In the genomic region with DNA sequence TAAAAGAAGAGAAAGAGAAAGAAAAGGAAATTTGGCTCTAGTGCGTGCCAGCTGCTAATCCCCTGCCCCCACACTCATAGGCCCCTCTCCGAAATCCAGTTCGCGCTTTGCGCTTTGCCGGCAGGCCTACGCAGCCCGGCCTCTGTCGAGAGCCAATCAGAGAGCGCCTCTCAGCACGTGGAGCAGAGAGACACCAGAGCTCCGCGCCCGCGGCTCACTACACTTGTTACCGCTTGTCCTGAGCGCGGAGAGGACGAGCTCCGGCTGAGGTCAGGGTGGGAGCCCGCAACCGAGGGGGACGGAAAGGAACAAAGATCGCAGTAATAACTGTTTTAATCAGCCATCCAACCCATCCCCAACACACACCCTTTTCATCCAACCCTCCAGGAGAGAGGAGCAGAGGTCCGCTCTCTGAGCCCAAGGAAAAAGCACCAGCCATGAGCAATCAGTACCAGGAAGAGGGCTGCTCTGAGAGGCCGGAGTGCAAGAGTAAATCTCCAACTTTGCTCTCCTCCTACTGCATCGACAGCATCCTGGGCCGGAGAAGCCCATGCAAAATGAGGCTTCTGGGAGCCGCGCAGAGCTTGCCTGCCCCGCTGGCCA, we compare ENCODE assay signal across 8 mouse cellular contexts. TPM values are rescaled to one million over a fixed set of nuclear protein-coding genes. Genes with fewer than 3 reads are reported as not detected.
DNase-seq lines count a peak whose midpoint lies in the region; ATAC-seq and TF ChIP-seq lines count a peak whose summit lies in the region.

A gene (plus strand): TSS at position 155 of the 603 bp plus-strand sequence.

- WGBS in intestine, embryonic 14.5 days, result 17% methylated on average over 28 of the region's 31 CpGs
- WGBS in midbrain, embryonic 10.5 days, result 16% methylated on average over 31 of the region's 31 CpGs
- 17% methylated on average over 31 of the region's 31 CpGs for WGBS in stomach, embryonic 15.5 days

- peaks cover 98% of the 10 kb centered on the region for H3K27me3 ChIP-seq in intestine, embryonic 14.5 days (replicated peaks; ENCODE audit: control insufficient read depth, insufficient read depth, low read length)
- peaks cover 98% of the 10 kb centered on the region for H3K27me3 ChIP-seq in midbrain, embryonic 10.5 days (ENCODE audit: low read depth, poor library complexity, severe bottlenecking)
- H3K27me3 ChIP-seq in stomach, embryonic 15.5 days (replicated peaks), result peaks cover 72% of the 10 kb centered on the region

- peak within 1 kb of the TSS; percentile 35 to 37; a peak in 2 of 4 replicates for H3K4me3 ChIP-seq in ES-E14 (ENCODE audit: insufficient read depth in 1 of 2, low read depth in 1 of 2, low read length in 2 of 2, poor library complexity in 1 of 2, severe bottlenecking in 1 of 2)
- peak within 1 kb of the TSS; percentile 31 for H3K4me3 ChIP-seq in bone marrow macrophage, adult 2 months (ENCODE audit: insufficient read depth, low read length)
- no peak within 1 kb of the TSS; the same call in 1 of the 2 replicates for H3K4me3 ChIP-seq in intestine, embryonic 14.5 days (ENCODE audit: low read depth, low read length)
- H3K4me3 ChIP-seq in midbrain, embryonic 10.5 days, result peak within 1 kb of the TSS; percentile 54
- no peak within 1 kb of the TSS for H3K4me3 ChIP-seq in stomach, embryonic 15.5 days (replicated peaks)

- no peaks in the 10 kb centered on the region for H3K36me3 ChIP-seq in ES-E14 (ENCODE audit: control insufficient read depth, insufficient read depth, low read length, poor library complexity, severe bottlenecking)
- H3K36me3 ChIP-seq in intestine, embryonic 14.5 days (ENCODE audit: control insufficient read depth, insufficient read depth, low read length), result no peaks in the 10 kb centered on the region
- H3K36me3 ChIP-seq in midbrain, embryonic 10.5 days, result no peaks in the 10 kb centered on the region
- no peaks in the 10 kb centered on the region for H3K36me3 ChIP-seq in stomach, embryonic 15.5 days

- DNase-seq in ES-E14 (ENCODE audit: low read depth, low spot score), result no peak
- DNase-seq in frontal cortex, postnatal 10 days (ENCODE audit: low spot score in 2 of 2), result peak; percentile 70 to 73
- DNase-seq in intestine, embryonic 14.5 days (ENCODE audit: low spot score), result peak; percentile 76
- peak; percentile 46 for DNase-seq in left cerebral cortex, postnatal 36 days (ENCODE audit: low spot score in 2 of 2)
- peak; percentile 84 for DNase-seq in midbrain, embryonic 10.5 days (ENCODE audit: low spot score)
- DNase-seq in cerebellum, postnatal 36 days, result no peak

- H3K4me1 ChIP-seq in ES-E14 (ENCODE audit: control insufficient read depth in 2 of 2, insufficient read depth in 2 of 2, low read length in 2 of 2, poor library complexity in 1 of 2), result no peaks in the 10 kb centered on the region
- H3K4me1 ChIP-seq in bone marrow macrophage, adult 2 months (ENCODE audit: control insufficient read depth, insufficient read depth, low read length), result no peaks in the 10 kb centered on the region
- no peaks in the 10 kb centered on the region for H3K4me1 ChIP-seq in intestine, embryonic 14.5 days (replicated peaks; ENCODE audit: control insufficient read depth, insufficient read depth, low read length)
- H3K4me1 ChIP-seq in midbrain, embryonic 10.5 days, result peaks cover 21% of the 10 kb centered on the region
- peaks cover 8% of the 10 kb centered on the region for H3K4me1 ChIP-seq in stomach, embryonic 15.5 days

- TF ChIP-seq CTCF in bone marrow macrophage, adult 2 months (IDR thresholded peaks at IDR 0.05; ENCODE audit: low read depth, low read length), result no peak

- ATAC-seq in intestine, embryonic 14.5 days (replicated peaks; ENCODE audit: low FRiP score, low TSS enrichment, low read depth), result peak; percentile 86
- peak; percentile 89 for ATAC-seq in stomach, embryonic 15.5 days (ENCODE audit: insufficient read depth, low FRiP score, low read depth)

- in situ Hi-C loops in ES-E14 (cut with MboI; ENCODE audit: low sequenced_read_pairs in 2 of 2, unreplicated experiment in 2 of 2), result no loop called here

- no peak within 1 kb of the TSS for H3K4me2 ChIP-seq in intestine, embryonic 14.5 days (ENCODE audit: low read length)
- H3K4me2 ChIP-seq in stomach, embryonic 15.5 days, result peak within 1 kb of the TSS; percentile 16; the same call in 1 of the 2 replicates

- H3K27ac ChIP-seq in ES-E14 (ENCODE audit: insufficient read depth, low read depth, low read length, poor library complexity, severe bottlenecking), result no peak within 1 kb of the TSS
- H3K27ac ChIP-seq in bone marrow macrophage, adult 2 months (ENCODE audit: insufficient read depth, low read depth, low read length), result no peak within 1 kb of the TSS
- H3K27ac ChIP-seq in intestine, embryonic 14.5 days (ENCODE audit: low read depth), result no peak within 1 kb of the TSS
- H3K27ac ChIP-seq in midbrain, embryonic 10.5 days (replicated peaks), result 0 out of 2 replicates have a peak within 1 kb of the TSS, but pooled peaks have one; percentile 23
- H3K27ac ChIP-seq in stomach, embryonic 15.5 days, result no peak within 1 kb of the TSS

- no peak for TF ChIP-seq POLR2A in bone marrow macrophage, adult 2 months (IDR thresholded peaks at IDR 0.05; ENCODE audit: borderline replicate concordance, low read depth, low read length)

- H3K9ac ChIP-seq in ES-E14 (ENCODE audit: insufficient read depth, low read depth, low read length, poor library complexity, severe bottlenecking), result no peak within 1 kb of the TSS
- H3K9ac ChIP-seq in intestine, embryonic 14.5 days (ENCODE audit: low read length), result no peak within 1 kb of the TSS
- no peak within 1 kb of the TSS for H3K9ac ChIP-seq in stomach, embryonic 15.5 days

- intact Hi-C loops in left cerebral cortex, postnatal 36 days (cut with DNase I), result loop anchor here (5.0 to 10.0 kb wide), 4 partner anchors 148 to 268 kb away; no protein-coding TSS in a partner anchor

- H3K9me3 ChIP-seq in ES-E14 (ENCODE audit: control insufficient read depth, insufficient read depth, low read depth, low read length), result no peaks in the 10 kb centered on the region
- H3K9me3 ChIP-seq in intestine, embryonic 14.5 days (ENCODE audit: control insufficient read depth, low read length), result no peaks in the 10 kb centered on the region
- H3K9me3 ChIP-seq in midbrain, embryonic 10.5 days (replicated peaks), result no peaks in the 10 kb centered on the region
- H3K9me3 ChIP-seq in stomach, embryonic 15.5 days, result no peaks in the 10 kb centered on the region

TF ChIP-seq in ES-E14, 5 proteins besides CTCF, POLR2A, EP300 and RAD21:
- 0 out of 2 replicates have a peak, but pooled peaks have one; percentile 18 for TF ChIP-seq CHD2 (IDR thresholded peaks at IDR 0.05; ENCODE audit: low read depth, low read length)
- no peak for TF ChIP-seq ZC3H11A (IDR thresholded peaks at IDR 0.05; ENCODE audit: borderline replicate concordance, low read depth, low read length)
- TF ChIP-seq ZNF384 (IDR thresholded peaks at IDR 0.05; ENCODE audit: low read depth, low read length), result no peak
- no peak for TF ChIP-seq MAFK (IDR thresholded peaks at IDR 0.05; ENCODE audit: insufficient read depth, low read depth, low read length)
- no peak for TF ChIP-seq HCFC1 (IDR thresholded peaks at IDR 0.05; ENCODE audit: borderline replicate concordance, insufficient read depth, low read length)

RNA-seq across cellular contexts. Expression of the gene that starts here (rescaled TPM):
- 0.09 TPM in 1 of 2 replicates, not detected in the other for total RNA-seq in ES-E14 (2012; rRNA removed)
- polyA plus RNA-seq in bone marrow macrophage, adult 2 months (2012; ENCODE audit: insufficient read depth, insufficient read length, missing spikeins), result not detected in 2 replicates
- 0.46 TPM in 1 of 2 replicates, not detected in the other for polyA plus RNA-seq in intestine, embryonic 14.5 days (2014; fragmentation: Nextera tagmentation; extraction: Ambion mirVana)
- 10 to 100 TPM; 20.1 to 21.5 TPM for total RNA-seq in left cerebral cortex, postnatal 36 days (2021)
- 7.6 and 9.8 TPM in 2 replicates for polyA plus RNA-seq in midbrain, embryonic 10.5 days (2016; fragmentation: Nextera tagmentation; extraction: Ambion mirVana)
- polyA plus RNA-seq in stomach, embryonic 15.5 days (2015; fragmentation: Nextera tagmentation; extraction: Ambion mirVana), result 0.49 and 0.66 TPM in 2 replicates

Comparison
In these comparisons a context has a peak if more than half of its experiments do, and no peak if none do; other contexts are left out.
1. RNA of the gene that starts here (total RNA-seq): 20.1 to 21.5 TPM in left cerebral cortex, postnatal 36 days; 0.09 TPM in ES-E14; every median in the first group is over 10 times any median in the second.
2. Peak in DNase-seq and ATAC-seq in intestine, embryonic 14.5 days; RNA of the gene not detected or under 1 TPM.
3. Peak in ATAC-seq and H3K4me2 ChIP-seq in stomach, embryonic 15.5 days; RNA of the gene not detected or under 1 TPM.
4. DNase-seq: peak in frontal cortex, postnatal 10 days (2 of 2), left cerebral cortex, postnatal 36 days (2 of 2) and midbrain, embryonic 10.5 days (single experiment); none in ES-E14 (single experiment) and cerebellum, postnatal 36 days (0 of 2).
5. H3K4me3 ChIP-seq: peak in ES-E14 (2 of 2), bone marrow macrophage, adult 2 months (single experiment) and midbrain, embryonic 10.5 days (single experiment); none in intestine, embryonic 14.5 days (single experiment) and stomach, embryonic 15.5 days (single experiment).